Mouse (Mus musculus): ENCODE results near the gene Tanc1.

GRCm38 (mm10) chr2:59841944-59842343 is 230.1 kb downstream of the Tanc1 start:
- TF ChIP-seq POLR2A (IDR thresholded peaks at IDR 0.05; ENCODE audit: insufficient read depth, low read depth, low read length) (no peak), EP300 (IDR thresholded peaks at IDR 0.05; ENCODE audit: insufficient read depth, low read depth, low read length) (no peak), CTCF (IDR thresholded peaks at IDR 0.05) (no peak)
